Comparison of ENCODE assay signal across 8 mouse cellular contexts in genomic region chr10:60284676-60285111, GRCm38 (mm10). TPM values are rescaled to one million over a fixed set of nuclear protein-coding genes. Genes with fewer than 3 reads are reported as not detected.
DNase-seq lines count a peak whose midpoint lies in the region; ATAC-seq lines count a peak whose summit lies in the region.

No protein-coding gene starts in this region.

- WGBS in hindbrain, embryonic 13.5 days = 35% methylated on average over 8 of the region's 8 CpGs
- 50% methylated on average over 8 of the region's 8 CpGs for WGBS in midbrain, embryonic 12.5 days

- H3K9ac ChIP-seq in hindbrain, embryonic 13.5 days = peak overlapping the region; percentile 36
- H3K9ac ChIP-seq in midbrain, embryonic 12.5 days (replicated peaks) = peak overlapping the region; percentile 5; the same call in 1 of the 2 replicates

- no peaks in the 10 kb centered on the region for H3K9me3 ChIP-seq in hindbrain, embryonic 13.5 days
- no peaks in the 10 kb centered on the region for H3K9me3 ChIP-seq in midbrain, embryonic 12.5 days

- H3K4me3 ChIP-seq in hindbrain, embryonic 13.5 days = 0 out of 2 replicates have a peak overlapping the region, but pooled peaks have one; percentile 25
- H3K4me3 ChIP-seq in midbrain, embryonic 12.5 days = no peak overlapping the region

- no peaks in the 10 kb centered on the region for H3K27me3 ChIP-seq in hindbrain, embryonic 13.5 days
- H3K27me3 ChIP-seq in midbrain, embryonic 12.5 days = peaks cover 2% of the 10 kb centered on the region; the same call in 1 of the 2 replicates

- H3K4me1 ChIP-seq in hindbrain, embryonic 13.5 days (replicated peaks) = peaks cover 95% of the 10 kb centered on the region
- peaks cover 79% of the 10 kb centered on the region for H3K4me1 ChIP-seq in midbrain, embryonic 12.5 days

- peak overlapping the region; percentile 52 for H3K4me2 ChIP-seq in hindbrain, embryonic 13.5 days
- H3K4me2 ChIP-seq in midbrain, embryonic 12.5 days (replicated peaks) = peak overlapping the region; percentile 52

- H3K27ac ChIP-seq in hindbrain, embryonic 13.5 days = peak overlapping the region; percentile 90
- H3K27ac ChIP-seq in midbrain, embryonic 12.5 days (replicated peaks) = peak overlapping the region; percentile 74

- ATAC-seq in hindbrain, embryonic 13.5 days (ENCODE audit: low FRiP score) = 0 out of 2 replicates have a peak, but pooled peaks have one; percentile 15
- ATAC-seq in midbrain, embryonic 12.5 days (ENCODE audit: low FRiP score, low read depth) = no peak; the same call in 1 of the 2 replicates
- ATAC-seq in erythroid progenitor cell, adult 5-6 weeks (replicated peaks; ENCODE audit: low FRiP score, poor library complexity, severe bottlenecking) = no peak

- DNase-seq in lung, postnatal 36 days = peak; percentile 45
- no peak for DNase-seq in lung, postnatal 10 days
- DNase-seq in right cerebral cortex, postnatal 14 days = no peak
- no peak for DNase-seq in layer of hippocampus, adult 11-12 months (ENCODE audit: low spot score)
- no peak for DNase-seq in lung, postnatal 14 days

- no peaks in the 10 kb centered on the region for H3K36me3 ChIP-seq in hindbrain, embryonic 13.5 days
- no peaks in the 10 kb centered on the region for H3K36me3 ChIP-seq in midbrain, embryonic 12.5 days

RNA-seq across cellular contexts. Expression of gene Psap, which starts 7.3 kb away (rescaled TPM):
- polyA plus RNA-seq in hindbrain, embryonic 13.5 days (2015; fragmentation: Nextera tagmentation; extraction: Ambion mirVana) = 152 and 153 TPM in 2 replicates
- polyA plus RNA-seq in midbrain, embryonic 12.5 days (2016; fragmentation: Nextera tagmentation; extraction: Ambion mirVana) = 85.5 and 96.5 TPM in 2 replicates
- 293 and 311 TPM in 2 replicates for total RNA-seq in erythroid progenitor cell, adult 5-6 weeks (2015; ENCODE audit: low replicate concordance)
- 222 and 228 TPM in 2 replicates for total RNA-seq in erythroid progenitor cell, adult 5-6 weeks (2017; ENCODE audit: low replicate concordance)
